Mouse (Mus musculus): ENCODE data around the gene Plcd1.

Plcd1 gene

DNA sequence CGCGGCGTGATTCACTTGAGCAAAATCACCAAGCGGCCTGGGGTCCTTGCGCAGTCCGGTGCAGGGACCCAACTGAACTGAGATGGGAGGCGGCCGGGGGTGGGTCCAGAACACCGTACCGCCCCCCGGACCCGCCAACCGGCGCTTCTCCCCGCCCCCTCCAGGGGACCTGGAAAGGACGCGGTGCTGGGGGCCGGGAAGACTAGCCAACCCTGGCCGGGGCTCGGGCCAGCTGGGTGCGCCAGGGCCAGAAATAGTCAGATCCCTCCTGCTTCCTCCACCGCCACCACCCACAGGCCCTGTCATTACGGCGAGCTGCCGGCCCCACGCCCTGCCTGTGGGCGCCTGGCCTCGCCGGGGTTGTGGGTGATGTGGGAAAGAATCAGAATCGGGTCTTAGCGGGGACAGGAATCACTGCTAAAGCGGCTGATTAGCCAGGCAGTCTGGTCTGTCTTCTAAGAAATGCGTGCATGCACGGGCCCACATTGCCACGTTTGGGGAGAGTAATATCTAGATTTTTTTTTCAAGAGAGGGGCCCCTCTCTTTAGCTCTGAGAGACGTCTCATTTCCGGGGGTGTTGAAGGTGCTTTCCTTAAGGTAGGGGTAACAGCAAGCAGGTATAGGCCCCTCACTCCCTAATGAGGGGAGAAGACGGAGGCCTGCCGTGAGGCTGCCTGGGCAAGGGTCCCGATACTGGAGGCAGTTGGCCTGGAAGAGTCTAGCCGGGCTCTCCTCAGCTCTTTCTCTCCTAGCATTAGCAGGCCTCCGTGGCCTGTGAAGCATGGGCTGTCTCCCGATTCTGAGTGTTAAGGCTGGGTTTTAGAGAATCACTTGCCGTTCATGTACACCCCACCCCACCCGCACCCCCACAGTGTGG, at the start of gene Plcd1:
TSS of gene Plcd1 (minus strand) at position 84 of the 877 bp plus-strand sequence.
- peak; percentile 53 for ATAC-seq (ENCODE audit: low TSS enrichment)

DNA sequence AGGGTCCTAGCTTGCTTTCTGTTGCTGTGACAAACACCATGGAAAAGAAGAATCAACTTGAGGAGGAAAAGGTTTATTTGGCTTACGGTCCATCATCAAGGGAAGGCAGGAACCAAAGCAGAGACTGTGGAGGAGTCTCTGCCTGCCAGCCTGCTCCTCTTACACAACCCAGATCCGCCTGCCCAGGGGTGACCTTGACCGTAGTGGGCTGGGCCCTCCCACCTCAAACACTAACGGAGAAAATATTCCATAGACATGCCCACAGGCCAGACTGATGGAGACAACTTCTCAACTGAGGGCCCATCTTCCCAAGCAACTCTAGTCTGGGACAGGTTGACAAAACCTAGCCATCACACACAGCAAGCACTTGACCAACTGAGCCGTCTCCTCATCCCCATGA, 48.8 kb upstream of the Plcd1 start:
- no peak for ATAC-seq (ENCODE audit: low TSS enrichment)

DNA sequence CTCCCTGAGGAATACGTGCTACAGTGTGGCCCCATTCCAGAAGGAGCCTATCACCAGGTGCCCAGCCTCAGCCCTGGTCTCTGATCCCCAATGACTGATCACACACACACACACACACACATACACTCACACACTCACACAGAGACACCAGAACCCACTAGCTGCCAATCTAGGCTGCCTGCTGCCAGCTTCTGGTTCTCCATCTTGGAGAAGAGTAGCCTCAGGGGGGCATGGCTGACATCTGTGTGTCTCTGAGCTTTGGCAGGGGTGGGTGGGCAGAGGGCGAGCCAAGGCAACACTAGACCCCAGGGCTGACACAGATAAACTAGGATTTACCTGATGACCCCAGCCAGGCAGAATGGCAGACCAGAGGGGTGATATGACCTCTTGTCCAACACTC, 45.5 kb upstream of the Plcd1 start:
- ATAC-seq (ENCODE audit: low TSS enrichment) = no peak

DNA sequence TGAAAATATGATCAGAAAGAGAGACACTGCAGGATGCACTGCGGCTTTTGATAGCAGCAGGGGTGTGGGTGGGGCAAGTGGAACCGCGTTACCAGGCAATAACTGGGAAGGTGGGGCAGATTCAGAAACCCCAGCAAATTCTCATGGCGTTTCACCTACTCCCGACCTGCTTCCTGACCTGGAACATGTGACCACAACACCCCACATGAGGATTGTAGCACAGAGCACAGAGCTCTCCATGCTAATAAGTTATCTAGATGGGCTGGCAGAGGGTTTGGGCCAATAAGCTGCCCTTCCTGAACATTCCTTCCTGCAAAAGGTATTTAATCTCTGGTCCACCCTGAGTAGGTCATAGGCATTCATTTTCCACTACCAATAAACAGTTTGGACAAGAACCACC, 37.4 kb upstream of the Plcd1 start:
- ATAC-seq (ENCODE audit: low TSS enrichment) = no peak

DNA sequence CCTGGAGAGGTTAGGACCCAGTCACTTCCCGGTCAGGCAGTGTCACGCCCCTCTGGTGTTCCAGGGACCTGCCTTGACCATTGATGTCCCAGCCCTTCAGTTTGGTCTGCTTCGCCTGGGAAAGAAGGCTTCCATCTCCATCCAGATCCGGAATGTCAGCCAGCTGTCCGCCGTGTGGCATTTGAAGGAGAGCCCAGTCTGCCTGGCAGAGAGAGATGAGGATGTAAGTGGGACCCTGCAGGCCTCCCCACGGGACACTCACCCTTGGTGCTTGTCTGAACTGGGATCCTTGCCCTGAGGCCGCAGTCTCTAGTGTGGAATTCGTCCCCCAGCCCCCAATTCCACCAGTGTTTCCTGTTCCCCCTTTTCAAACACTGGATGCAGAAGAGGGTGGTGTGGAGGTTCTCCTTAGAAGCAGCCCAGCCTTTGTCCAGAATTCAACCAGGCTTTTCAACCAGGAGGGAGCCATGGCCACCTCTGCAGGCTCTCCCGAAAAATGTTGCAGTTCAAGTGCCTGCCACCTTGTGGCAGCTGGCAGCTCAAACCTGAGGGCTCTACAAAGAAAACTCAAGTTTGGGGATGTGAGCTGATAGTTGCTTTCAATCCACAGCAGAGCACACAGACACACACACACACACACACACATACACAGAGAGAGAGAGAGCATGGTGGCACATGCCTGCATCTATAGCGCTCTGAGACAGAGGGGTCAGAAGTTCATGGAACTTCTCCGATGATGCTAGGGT, 35.3 kb upstream of the Plcd1 start:
- ATAC-seq (ENCODE audit: low TSS enrichment) = no peak

DNA sequence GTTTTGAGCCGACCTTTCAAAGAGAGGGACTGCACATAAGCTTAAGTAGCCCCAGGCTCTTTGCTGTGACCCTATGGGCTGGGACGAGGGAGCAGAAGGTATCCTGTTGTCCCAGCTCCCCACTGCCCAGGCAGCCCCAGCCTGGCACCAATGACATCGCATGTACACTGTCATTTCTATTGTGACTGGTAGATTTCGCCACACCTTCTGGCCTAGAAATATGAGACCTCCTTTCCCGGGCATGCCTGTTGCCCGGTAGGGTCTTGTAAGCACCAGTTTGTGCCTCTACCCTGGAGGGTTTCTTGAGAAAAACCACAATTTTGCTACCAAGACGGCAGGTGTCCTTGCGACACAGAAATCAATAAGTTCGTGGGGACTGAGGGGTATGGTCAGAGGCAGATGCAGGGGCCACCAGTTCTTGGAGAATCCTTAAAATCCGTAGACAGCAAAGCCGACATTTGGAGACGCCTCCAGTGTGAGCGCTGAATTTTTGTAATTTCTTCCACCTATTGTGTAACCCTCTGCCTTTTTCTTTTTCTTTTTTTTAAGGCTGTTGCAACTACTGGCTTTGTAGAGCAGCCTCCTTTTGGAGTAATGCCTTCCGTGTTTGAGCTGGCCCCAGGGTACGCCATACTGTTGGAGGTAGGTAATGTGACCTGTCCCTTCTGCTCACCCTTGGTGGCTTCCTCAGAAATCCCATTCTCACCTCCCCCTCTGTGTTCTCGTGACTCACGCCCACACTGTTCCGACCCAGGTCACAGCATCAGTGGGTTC, 29.5 kb upstream of the Plcd1 start:
- peak; percentile 31; the same call in 1 of the 2 replicates for ATAC-seq (ENCODE audit: low TSS enrichment)

DNA sequence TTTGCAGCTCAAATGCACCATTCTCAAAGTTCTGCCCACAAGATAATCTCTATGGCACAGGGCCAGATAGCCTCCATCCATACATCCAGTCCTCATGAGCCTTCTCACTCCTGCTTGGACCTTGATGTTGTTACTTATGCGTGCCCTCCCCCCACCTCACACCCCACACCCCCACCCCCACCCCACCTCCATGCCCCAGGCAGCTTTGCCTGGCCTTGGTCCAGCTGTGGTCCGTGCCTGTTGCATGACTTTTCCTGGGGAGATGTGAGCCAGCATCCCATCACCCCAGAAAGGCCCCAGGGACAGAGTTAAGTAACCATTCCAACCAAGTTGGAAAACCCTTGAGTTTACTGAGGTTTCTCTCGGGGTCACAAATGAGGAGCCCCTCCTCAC, 26.9 kb upstream of the Plcd1 start:
- ATAC-seq (ENCODE audit: low TSS enrichment) = no peak

DNA sequence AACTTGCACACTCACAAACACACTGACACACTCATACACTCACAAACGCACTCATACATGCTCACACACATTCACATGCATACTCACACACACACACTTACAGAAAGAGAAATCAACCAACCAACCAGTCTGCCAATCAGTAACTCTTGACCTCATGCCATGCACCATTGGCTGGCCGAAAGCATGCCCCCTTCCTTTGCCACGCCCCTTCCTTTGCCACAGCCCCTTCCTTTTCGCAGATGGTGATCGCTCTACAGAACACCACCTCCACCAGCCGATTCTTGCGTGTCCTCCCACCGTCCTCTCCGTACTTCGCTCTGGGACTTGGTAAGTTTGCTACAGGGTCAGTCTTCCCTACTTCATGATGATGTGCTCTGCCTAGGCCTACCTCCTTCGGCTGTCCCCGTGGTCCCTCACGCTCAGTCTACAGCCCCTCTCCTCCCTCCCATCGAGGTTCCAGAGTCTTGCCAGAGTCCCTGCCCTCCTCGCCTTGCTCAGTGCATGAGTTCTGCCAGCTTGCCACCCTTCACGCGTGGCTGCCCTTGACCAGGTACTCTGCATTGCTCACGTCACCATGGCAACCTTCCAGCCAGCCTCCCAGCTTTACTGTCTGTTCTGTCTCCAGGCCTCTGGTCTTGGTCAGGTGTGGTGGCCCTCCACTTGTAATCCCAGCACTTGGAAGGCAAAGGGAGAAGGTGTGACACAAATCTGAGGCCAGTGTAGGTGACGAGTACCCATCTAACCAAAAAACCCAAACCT, 26.3 kb upstream of the Plcd1 start:
- ATAC-seq (ENCODE audit: low TSS enrichment) = no peak

DNA sequence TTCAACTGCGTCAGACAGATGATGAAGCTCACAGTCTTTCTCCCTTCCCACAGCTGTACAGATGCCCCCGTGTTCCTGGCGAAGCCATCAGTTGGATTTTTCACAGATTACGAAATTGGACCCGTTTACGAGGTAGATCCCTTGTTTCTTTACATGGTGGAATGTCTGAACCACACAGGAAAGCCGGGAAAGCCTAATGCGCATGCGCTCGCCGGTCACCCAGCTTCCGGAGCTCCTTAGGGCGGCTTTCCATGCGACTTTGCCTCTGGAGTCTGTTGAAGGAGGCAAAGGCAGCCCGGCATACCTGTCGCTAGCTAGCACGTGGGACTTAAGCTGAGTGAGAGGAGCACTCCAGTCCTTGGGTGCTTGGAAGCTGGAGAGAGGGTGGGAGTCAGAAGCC, 21.6 kb upstream of the Plcd1 start:
- ATAC-seq (ENCODE audit: low TSS enrichment) = no peak

DNA sequence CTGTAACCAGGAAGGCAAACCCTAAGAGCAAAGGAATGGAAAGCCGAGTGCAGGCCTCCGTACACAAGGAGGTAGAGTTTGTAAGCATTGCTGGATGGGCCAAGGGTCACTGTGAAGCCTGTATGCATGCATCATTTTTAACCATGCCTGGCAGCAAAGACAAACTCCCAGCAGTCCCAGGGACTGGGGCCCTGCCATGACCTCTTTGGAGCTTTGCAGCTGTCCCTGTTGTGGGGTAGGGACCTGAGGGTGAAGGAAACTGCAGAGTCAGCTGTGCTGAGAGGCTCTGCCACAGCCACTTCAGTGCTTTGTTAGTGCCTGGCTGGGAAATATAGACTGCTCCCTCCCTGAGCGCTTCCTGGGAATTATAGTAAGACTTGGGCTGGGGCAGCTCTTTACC, 17.3 kb upstream of the Plcd1 start:
- ATAC-seq (ENCODE audit: low TSS enrichment) = no peak

DNA sequence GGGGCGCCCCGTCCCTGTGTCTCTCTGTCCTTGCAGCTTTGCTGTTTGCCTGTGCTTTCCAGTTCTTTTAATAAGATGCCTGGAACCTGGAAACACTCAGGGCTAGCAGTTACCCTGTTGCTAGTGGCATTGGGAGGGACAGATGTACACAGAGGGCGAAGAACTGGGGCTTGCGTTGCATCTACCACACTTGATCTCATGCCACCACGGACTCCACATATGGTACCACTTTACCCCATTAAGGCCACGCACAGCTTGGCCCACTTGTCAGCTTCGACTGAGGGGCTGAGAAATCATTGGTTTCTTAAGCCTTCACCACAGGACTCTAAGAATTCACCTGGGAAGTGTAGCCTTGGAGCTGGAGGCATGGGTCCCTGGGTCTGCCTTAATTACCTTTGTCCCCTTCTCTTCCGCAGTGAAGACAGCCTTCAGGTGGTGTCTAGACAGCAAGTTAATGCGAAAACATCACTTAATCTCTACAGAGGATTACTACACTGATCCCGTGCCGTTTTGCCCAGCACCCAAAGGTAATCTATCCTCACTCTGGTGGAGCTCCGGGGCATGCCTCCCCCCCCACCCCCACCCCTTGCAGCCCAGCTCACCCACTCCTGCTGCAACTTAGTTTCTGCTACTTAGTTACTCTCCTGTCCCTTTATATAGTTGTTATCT, 16.5 kb upstream of the Plcd1 start:
- no peak for ATAC-seq (ENCODE audit: low TSS enrichment)

DNA sequence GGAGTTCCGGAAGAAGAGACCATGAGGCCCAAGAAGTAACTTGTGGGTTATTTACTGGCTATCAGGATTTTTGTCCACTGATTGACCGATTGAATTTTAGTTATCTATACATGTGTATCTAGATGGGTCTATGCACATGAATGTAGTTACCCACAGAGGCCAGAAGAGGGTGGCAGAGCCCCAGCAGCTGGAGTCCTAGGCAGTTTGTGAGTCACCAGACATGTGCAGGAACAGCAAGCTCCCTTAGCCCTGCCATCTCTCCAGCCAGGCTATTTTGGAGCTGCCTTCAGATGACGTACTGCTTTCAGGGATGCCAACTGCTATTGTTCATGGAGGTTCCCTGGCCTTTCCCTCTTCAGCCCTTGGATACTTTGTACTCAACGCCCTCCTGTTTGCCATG, 14.3 kb upstream of the Plcd1 start:
- ATAC-seq (ENCODE audit: low TSS enrichment) = peak; percentile 47; the same call in 1 of the 2 replicates

DNA sequence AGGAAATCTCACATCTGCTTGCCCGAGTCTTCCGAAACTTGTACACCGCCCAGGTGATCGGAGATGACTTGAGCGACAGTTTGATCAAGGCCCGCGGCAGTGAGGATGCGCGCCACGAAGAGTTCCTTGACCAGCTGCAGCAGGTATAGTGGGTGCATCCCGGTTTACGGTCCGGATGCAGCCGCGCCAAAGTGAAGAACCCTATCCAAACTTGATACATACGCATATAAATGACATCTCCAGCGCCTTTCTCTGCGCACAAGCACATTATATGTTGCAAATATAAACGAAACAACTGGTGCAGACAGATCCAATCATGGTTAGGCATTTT, 9.4 kb upstream of the Plcd1 start:
- ATAC-seq (ENCODE audit: low TSS enrichment) = no peak

DNA sequence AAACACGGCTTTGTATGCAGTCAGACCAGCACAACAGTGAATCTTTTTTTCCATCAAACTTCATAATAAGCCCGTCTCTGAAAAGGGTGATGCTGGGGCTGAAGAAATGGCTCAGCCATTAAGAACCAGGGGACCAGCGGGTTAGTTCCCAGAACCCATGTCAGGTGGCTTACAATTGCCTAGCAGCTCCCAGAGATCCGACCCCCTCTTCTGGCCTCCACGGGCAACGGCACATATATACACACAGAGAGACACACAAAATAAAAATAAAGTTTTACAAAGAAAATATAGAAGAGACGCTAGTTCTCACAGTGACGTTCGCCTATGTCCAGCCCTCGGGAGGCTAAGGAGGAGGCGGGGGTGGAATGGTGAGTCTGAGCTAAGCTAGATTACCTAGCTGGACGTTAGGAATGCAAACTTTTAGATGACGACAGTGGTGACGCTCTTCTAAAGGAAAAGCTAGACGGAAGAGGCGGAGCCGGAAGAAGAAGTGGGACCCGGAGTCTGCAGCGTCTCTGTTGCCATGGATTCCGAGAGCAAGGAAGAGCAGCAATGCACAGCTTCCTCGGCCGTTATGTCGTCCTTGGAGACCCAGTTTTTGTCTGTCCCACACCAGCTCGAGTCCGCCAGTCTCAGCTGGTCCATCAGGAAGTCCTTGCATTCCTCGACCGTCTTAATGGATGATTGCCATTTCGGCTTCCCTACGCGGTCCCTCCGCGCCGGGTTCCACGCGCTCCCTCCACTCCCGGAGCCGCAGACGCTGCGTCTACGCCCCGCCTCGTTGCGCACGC, 8.9 kb upstream of the Plcd1 start, which contains the start of gene Dlec1:
TSS of gene Dlec1 (plus strand) at position 487 of the 791 bp plus-strand sequence.
- peak; percentile 96 for ATAC-seq (ENCODE audit: low TSS enrichment)

DNA sequence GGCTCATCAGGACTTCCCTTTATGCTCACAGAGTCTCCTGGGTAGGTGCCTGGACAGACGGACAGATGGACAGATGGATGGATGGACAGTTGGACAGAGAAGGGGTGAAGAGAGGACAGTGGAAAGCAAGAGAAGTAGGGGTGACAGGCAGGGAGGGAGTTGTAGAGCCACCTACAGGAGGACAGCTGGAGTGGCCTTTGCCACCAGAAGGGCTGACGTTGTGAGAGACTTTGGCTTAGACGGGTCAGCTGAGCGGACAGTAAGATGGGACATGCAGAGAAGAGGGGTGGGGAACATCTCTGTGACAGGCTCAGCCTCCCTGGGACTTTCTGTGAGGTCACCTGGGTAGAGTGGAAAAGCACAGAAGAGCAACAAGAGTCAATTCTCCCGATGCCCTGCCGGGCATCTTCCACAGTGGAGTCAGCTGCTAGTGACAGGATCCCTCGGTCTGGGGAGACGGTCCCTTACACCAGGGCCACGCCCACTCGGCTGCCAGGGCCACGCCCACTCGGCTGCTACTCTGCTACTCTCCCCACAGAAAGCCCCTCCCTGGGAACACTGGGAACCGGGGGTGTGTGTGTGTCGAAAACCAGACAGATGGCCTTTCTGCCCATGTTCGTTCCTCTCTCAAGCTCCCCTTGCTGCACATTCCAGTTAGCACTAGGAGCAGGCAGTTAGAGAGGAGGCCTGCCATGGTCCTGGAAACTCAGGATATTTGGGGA, 7.0 kb upstream of the Plcd1 start:
- ATAC-seq (ENCODE audit: low TSS enrichment) = peak; percentile 11; the same call in 1 of the 2 replicates

DNA sequence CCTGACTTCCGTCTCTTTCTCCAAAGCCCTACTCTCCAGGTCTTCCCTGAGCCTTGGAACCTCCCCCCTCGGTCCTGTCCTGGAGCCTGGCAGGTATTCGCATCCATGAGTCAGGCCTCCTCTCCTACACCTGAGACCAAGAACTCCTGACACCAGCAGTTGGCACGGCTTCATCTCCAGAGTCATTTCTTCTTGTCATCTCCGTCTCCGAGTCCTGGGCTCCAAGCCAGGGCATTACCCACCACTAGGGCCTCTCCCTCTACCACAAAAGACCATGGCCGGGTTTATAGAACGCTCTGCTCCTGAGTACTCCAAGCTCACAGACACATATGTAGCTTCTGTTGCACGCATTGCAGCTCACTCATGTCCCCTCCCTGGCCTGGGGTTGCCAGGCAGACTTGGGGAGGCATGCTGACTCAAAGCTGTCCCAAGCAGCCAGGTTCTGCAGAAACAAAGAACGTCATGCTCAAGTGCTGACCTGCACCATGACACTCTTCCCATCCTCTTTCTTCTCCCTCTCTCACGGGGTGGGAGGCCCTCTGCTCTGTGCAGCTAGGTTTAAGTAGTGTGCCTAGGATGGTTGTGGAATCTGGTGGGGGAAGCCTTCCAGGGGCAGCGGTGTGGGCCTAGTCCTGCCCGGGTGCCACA, 1.3 kb upstream of the Plcd1 start:
- ATAC-seq (ENCODE audit: low TSS enrichment) = no peak

DNA sequence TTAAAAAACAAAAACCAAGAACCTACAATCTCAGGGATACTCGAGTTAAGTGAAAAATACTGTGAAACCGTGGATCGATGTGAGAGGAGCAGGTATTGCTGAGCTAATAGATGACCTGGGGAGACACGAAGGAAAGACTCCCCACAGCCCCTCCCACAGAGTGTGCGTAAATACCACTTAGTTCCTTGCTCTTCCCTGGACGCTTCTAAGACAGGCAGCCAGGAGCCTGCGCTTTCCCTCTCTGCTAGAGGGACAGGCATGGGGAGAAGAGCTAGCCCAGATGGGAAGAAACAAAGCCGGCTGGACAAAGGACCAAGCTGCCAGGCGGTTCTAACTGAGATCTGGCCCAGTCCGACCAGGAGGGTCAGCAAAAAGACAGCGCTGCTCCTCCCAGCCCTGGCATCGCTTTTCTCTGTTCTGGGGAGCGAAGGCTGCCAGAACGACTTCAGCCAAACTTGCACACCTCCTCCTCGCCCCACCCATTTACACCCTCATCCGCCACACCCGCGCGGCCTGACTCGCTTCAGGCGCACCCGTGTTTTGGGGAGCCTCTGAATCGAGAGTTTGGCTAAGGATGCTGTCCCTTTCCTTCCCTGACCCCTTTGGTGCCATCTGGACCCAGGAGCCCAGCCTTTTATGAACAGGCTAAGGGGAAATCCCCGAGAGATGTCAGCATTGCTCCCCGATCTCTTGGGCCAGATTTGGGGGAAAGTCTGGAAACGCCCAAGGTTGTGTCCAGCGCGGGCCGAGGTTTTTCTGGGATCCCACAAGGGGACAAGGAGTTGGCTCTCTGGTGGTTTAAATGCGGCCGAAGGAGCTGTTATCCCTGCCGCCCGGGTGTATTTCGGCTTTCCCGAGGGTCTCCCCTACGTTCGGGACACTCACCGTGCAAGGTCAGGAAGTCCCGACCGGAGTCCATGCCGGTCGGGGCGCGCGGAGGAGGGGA, 556 bp downstream of the Plcd1 start:
- ATAC-seq (ENCODE audit: low TSS enrichment) = peak; percentile 30; the same call in 1 of the 2 replicates
